Mouse (Mus musculus) thymus, postnatal 0 days (tissue): Measurements from ENCODE around the gene 4930544D05Rik. TPM values are rescaled to one million over a fixed set of nuclear protein-coding genes. Genes with fewer than 3 reads are reported as not detected.

Experiments
- DNase-seq: peaks from one replicate; pipeline ENCODE4 v3.0.0-alpha.2; 2015; ENCODE audit warnings: low spot score
- polyA plus RNA-seq: library from polyadenylated mRNA; unstranded; fragments of >200 nt; fragmentation: Nextera tagmentation; extraction: Ambion mirVana; gene quantifications from 2 replicates; pipeline ENCODE4 v1.2.1, GENCODE M21; 2015

4930544D05Rik gene
- polyA plus RNA-seq, 1 experiment from 2014 or later = not detected

DNA sequence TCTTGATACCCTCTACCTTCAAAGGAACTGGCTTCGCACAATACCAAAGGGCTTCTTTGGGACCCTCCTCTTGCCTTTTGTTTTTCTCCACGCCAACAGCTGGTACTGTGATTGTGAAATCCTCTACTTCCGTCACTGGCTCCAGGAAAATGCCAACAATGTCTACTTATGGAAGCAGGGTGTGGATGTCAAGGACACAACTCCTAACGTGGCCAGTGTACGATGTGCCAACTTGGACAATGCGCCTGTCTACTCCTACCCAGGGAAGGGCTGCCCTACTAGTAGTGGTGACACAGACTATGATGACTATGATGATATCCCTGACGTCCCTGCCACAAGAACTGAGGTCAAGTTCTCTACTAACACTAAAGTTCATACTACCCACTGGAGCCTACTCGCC, 24.3 kb downstream of the 4930544D05Rik start:
- DNase-seq = no peak

DNA sequence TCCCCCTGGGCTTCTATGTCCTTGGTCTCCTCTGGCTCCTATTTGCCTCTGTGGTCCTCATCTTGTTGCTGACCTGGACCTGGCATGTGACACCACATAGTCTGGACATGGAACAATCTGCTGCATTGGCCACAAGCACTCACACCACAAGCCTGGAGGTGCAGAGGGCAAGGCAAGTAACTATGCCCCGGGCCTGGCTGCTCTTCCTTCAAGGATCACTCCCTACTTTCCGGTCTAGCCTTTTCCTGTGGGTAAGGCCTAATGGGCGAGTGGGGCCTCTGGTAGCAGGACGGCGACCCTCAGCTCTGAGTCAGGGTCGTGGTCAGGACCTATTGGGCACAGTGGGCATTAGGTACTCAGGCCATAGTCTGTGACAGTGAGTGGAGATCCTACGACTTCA, 25.6 kb downstream of the 4930544D05Rik start:
- no peak for DNase-seq

DNA sequence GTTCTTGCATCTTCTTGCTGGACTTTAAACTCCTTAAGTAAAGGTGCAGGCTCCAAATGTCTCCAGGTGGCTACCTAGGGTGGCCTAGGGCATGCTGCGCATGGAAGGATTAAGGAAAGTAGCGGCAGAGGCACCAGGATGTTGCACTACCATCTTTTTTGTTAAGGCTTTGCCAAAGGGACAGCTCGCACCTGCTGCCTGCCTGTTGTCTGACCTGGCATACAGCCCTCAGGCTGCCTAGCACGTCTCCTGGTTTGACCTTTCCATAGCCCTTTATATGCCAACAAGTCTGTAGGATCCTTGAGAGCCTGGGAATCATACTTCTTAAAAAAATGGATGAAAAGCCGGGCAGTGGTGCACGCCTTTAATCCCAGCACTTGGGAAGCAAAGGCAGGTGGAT, 27.4 kb downstream of the 4930544D05Rik start:
- no peak for DNase-seq

DNA sequence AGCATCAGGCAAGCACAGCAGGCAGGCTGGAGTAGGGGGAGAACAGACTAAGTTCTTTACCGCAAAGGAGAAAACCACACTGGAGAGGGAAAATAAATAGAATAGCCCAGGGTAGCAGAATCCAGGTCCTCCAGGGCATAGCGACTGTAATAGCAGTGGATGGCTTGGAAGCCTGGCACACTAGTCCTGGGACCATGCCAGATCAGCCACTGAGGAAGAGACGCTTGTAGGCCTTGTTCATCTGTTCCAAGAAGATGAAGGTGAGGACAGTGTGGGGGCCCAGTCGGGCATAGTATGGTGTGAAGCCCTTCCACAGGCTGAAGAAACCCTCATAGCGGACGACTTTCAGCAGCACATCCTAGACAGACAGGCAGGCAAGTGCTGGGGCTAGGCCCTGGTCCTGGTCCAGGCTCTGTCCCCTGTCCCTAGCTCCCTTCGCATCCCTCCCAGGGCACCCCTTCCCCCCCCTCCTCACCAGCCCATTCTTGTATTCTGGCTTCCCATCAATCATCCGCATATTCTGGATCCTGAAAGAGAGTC, 29.0 kb downstream of the 4930544D05Rik start:
- no peak for DNase-seq

DNA sequence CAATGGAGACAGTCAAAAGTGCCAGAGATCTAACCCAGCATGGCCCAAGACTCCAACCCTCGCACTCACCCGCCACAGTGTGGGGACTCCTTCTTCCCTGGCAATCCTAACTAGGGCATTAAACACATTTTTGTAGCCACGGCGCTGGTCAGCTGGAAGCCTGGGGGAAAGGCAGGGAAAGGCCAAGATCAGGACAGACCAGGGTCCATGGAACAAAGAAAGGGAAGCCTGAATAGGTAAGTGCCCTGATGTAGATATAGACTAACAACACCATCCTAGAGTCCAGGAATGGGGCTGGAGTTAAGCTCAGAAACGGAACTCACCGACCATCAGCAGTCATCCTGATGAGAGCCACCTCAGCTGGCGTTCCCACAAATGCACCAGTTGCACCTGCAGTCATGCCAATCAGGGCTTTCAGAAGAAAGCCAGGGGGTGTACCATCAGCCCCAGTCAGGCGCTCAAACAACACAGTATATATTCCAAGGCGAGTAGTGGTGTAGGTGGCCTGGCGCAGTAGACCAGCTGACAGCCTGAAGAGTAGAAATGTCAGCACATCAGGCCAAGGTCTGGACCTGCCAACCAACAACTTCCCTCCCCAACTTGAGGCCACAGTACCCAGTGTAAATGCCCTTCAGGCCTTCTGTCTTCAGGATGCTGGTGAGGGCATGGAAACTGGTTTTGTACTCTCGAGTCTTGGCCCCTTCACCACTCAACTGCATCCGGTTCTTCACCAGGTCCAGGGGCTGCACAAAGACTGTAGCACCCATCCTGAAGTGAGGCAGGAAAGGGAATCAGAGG, 30.0 kb downstream of the 4930544D05Rik start:
- DNase-seq = no peak

DNA sequence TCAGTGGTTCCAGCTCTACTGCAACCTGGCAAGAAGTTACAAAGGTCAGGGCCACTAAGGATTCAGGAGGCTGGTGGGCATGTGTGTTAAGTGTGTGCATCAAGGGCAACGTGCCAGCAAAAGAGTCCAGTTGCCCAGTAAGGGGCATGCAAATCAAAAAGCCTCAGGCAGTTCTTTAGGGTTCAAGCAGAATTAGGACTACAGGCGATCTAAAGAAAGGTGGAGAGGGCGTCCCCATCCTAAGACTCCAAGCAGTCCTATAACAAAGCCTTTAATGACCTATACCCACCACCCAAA, 30.6 kb downstream of the 4930544D05Rik start:
- no peak for DNase-seq

DNA sequence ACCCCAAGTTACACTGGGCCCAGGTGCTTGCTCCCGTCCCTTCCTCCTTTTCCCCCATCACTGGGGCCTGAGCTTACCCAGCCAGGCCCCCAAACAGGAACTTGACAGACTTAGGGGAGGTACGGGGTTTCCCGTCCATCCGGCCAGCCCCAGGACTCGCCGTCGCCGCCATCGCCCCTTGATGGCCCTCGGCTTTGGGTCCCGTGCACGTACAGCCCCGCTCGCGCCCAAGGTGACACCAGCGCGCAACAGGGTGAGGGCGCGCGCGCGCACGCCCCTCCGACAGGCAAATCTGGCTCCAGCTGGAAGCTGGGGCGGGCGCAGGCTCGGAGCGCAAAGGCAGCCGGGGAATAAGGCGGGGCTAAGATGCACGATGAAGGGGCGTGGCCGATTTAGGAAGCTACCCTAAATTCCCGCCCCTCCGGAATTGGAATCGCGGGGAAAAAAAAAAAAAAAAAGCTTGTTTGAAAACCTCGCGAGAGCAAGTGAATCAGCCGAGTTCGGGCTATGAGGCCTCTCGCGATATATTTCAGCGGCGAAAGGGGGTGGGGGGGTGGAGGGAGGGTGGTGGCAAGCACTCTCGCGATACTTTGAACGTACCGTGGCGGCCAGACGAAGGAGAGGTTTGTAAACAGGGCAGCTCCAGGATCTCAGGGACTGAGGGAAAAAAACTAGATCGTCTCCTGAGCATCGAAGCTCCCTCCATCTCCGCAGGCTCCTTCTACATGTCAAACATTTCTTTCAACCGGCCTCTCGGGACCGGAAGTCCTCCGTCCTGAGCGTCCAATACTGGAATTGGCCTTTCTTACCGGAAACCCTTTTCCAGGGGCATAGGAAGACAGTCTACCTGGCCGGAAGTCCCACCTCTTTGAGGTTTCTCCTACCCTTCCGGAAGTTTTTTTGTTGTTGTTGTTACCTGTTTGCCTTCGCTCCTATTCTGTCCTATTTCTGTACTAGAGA, 31.3 kb downstream of the 4930544D05Rik start, which contains the start of the genes Rnf167 and Slc25a11:
Gene Rnf167, plus strand, starts transcription at position 545 of the 960 bp plus-strand sequence.
Gene Slc25a11, minus strand, starts transcription at position 789 of the 960 bp plus-strand sequence.
- peak; percentile 99 for DNase-seq

DNA sequence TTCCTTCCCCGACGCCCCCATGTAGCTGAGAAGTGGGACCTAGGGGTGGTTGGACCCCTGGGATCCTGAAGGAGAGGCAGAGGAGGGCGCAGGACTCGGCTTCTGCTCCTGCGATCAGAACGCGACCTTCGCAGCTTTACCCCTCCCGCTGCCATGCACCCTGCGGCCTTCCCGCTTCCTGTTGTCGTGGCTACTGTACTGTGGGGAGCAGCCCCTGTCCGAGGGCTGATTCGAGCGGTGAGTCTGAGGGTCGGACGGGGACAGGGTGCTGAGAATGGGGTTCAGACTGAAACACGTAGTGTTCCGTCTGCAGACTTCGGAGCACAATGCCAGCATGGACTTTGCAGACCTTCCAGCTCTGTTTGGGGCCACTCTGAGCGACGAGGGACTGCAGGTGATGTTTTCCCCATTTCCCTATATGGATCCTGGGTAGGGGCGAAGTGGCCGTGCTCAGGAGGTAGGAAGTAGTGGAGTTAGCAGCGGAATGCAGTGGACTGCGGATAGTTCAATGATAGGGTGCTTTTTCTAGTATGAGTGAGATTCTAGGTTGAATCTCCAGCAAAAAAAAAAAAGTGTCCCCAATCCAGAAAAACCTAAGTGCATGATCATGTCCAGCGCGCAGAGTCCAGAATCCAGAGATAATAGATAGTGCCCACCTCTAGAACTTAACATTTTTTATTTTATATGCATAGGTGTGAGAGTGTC, 32.2 kb downstream of the 4930544D05Rik start:
- no peak for DNase-seq

DNA sequence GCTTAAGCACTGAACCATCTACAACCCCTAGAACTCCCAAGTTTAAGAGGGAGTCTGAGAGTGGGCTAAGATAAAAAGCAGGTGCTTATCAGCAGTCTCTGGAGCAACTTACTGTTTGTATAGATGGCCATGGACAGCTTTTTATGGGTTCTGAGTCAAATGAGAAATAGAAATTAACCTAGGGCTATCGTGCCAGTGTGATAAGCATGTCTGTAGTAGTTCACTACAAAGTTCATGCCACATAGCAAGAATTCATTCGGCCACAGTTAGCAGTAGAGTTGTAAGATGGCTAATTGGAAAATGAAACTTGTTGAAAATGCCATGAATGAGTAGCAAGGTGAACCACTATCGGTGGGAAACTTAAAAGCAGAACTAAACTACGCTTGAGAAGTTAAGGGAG, 32.9 kb downstream of the 4930544D05Rik start:
- DNase-seq = no peak

DNA sequence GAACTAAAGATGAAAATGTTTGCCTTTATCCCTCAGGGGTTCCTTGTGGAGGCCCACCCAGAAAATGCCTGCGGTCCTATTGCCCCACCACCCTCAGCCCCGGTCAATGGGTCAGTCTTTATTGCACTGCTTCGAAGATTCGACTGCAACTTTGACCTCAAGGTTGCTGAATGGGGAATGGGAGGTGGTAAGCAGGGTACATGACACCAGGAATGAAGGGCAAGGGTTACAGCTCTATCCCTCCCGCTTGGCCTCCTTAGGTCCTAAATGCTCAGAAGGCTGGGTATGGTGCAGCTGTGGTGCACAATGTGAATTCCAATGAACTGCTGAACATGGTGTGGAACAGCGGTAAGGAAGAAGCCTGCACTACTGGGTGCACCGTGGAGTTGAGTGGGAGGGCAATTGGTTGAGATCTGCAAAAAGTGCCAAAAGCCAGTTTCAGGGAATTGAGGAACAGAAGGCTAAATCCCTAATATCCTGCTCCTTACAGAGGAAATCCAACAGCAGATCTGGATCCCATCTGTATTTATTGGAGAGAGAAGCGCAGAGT, 33.6 kb downstream of the 4930544D05Rik start:
- no peak for DNase-seq

DNA sequence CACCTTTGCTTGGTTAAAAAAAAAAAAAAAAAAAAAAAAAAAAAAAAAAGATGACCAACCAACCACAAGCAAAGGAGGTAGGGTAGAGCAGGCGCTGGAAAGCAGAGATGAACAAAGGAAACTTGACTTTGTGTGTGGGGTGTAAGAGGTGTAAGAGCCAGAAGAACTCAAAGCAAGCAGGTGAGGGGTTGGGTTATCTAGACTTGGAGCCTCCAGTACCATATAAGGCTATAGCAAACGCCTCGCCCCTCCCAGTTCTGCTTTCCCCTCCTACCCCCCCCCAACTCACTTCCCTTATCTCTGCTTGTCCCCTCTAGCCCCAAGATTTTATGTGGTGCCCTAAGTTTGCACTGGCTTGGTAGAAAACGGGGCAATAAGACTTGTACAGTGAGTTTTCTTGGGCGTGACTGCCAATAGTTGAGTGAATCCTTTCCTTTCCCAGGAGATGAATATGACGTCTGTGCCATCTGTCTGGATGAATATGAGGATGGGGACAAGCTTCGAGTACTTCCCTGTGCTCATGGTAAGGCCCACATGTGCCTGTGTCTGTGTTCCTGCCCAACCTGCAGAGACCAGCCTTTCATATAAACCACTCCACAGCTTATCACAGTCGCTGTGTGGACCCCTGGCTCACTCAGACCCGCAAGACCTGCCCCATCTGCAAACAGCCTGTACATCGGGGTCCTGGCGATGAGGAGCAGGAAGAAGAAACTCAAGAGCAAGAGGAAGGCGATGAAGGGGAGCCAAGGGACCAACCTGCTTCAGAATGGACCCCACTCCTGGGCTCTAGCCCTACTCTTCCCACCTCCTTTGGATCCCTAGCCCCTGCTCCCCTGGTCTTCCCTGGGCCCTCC, 34.9 kb downstream of the 4930544D05Rik start:
- DNase-seq = peak; percentile 68

DNA sequence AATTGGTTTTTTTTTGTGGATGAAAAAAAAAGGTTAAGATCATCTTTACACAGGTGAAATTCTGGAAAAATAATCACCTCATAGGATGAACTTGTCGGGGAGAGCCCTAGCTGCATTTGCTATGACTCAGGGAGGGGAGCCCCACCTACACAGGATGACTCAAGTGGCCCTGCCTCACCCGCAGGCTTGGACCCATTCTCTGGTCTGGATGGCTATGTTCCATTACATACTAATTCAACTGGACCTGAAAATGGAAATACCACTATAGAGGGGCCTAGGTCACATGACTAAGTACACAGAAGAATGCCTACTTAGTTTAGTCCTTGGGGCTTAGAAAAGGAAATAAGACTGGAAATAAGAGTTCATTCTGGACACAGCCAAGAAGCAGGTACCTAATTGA, 35.7 kb downstream of the 4930544D05Rik start:
- DNase-seq = no peak

DNA sequence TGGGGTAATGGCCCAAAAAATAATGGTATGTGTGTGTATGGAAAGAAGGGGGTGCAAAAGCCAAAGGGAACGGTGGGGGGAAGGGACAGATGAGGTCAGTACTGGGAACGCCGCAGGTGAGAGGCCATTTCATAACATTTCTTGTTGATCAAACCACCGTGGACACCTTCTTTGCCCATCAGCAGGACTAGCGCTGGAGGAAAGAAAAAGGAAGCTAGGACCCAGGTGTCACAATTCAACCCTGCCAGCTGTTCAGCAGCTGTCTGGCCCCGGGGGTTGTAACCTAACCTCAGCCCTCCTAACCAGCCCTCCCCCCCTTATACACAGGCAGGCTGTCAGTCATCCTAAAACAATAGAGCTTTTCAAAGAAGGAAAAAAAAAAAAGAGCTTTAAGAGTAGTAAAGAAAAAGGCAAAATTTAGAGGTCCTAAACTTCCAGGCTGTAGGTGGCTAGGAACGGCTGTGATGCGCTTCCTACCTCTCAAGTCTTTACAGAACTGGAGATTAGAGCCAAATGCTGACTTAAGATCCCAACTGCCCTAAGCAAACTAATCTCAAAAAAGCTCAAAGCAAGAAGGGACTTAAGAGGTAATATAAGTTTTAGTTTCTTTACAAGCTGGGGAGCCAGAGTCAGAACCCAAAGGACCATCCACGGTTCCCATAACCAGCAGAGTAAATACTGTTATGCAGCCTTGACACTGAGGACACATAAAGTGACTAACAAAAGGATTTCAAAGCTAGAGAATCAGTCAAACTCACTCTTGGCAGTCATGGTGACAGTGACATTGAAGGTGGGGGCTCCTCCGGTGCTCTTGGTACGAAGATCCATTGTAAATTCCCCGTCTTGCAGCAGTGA, 36.6 kb downstream of the 4930544D05Rik start:
- peak; percentile 81 for DNase-seq

DNA sequence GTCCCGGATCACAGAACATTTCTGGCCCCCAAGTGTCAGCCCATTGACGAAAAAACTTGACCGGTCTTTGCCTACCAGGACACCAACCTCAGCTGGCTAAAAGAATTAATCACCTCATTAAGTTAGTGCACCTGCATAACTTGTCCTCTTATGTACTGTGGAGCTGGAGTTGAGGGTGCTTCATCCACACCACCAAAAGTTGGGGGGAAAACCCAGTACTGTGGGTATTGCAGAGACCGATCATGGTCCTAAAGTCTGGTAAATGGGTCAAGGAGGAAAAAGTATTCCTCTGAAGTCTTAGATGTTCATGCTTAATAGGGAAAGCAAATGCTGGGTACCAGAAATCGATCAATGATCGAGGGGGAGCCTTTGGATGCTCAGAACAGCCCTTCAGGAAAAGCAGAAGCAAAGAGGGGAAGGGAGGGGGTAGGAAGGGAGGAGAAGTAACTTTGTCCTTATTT, 37.3 kb downstream of the 4930544D05Rik start:
- no peak for DNase-seq

DNA sequence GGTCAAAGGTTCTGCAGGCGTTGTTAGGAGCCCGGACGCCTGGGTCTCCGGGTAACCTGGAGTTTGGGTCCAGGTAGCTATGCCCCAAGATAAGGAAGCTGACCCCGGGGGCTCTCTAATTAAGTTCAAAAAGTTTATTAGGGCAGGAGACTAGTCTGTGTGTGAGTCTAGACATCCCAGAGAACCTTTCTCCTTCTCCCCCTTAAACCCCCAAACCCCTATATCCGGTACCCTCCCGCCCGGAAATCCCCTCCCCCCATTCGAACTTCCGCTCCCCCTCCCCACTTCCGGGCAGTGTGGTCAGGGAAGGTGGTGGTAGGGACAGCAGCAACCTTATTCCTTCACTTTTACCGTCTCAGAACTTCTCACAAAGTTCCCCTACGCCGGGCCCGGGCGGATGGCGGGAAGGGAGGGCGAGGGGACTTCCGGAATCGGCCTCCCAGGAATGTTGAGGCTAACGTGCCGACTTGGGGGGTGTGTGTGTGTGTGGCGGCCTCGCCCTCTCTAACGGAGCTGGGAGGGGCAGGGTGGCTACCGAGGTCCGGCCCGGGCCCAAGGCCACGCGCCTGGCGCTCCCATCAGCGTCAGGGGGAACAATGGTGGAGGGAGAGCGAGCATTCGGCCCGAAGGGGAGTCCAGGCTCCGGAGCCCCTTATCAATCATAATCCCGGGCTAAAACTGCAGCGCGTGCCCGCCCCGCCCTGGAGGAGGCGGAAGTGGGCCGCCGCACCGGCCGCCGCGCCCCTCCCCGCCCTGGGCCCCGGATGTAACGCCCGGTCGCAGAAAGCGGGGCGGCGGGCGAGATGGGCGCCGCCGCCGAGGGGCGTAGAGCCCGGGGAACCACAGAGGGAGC, 37.9 kb downstream of the 4930544D05Rik start:
- DNase-seq = peak; percentile 82

DNA sequence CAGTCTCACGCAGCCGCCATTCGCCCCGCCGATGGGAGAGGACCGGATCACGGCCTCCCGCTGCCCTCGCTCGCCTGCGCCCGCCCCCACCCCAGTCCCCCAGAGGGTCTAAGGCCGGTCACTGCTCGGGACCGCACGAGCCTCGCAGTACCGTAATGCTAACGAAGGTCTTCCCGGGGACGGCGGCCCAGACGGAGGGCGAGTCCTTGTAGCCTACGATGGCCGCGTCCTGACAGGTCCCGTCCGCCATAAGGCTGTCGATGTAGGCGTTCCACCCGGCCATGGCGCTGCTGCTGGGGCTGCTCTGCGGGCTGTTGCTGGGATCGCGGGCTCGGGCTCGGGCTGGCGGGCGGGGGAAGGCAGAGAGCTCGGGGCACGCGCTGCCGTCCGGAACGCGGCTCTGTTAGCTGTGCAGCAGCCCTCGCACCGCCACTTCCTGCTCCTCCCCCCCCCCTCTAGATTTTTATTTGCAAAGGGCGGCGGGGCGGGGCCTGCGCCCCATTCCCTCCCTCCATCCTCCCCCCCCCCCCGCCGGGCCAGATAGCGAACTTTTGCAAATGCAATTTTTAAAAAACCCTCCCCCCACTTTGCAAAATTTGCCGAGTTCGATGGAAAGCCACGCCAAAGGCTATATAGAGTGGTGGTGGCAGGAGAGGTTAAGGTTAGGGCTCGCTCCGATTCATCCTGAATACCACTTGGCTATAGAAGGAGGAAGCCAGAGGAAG, 38.7 kb downstream of the 4930544D05Rik start, which contains the start of gene Pfn1:
Gene Pfn1, minus strand, starts transcription at position 447 of the 725 bp plus-strand sequence.
- DNase-seq = peak; percentile 91

DNA sequence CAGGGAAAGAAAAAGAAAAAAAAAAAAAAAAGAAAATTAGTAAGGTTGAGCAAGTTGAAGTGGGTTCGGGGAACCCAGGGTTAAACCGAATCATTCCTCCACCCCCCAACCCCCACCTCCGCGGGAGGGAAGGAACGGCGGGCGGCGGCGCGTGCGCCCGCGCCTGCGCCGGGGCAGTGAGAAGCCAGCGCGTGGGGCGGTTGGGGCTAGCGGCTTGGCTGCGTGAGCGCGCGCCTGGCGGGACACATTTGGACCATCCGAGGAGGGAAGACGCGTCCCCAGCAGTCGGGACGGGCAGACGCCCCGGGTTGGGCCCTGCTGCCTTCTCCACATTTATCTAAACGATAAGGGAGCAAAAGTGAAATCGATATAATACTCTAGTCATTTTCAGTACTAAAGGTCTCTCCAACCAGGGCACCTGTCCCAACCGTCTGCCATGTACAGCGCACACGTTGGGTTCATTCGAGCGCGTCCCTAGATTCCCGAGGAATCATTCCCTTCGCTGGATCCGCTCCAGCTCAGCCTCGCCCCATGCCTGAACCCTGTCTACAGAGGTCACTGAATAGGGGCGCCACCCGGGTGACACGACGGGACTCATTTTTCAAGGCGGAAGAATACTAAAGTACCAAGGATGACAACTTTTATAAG, 39.4 kb downstream of the 4930544D05Rik start:
- peak; percentile 84 for DNase-seq
